Mouse (Mus musculus): ENCODE results near the gene Slc26a11.
A peak's percentile ranks its signal among the peaks of the same experiment; 100 is the strongest.

Slc26a11 gene

DNA sequence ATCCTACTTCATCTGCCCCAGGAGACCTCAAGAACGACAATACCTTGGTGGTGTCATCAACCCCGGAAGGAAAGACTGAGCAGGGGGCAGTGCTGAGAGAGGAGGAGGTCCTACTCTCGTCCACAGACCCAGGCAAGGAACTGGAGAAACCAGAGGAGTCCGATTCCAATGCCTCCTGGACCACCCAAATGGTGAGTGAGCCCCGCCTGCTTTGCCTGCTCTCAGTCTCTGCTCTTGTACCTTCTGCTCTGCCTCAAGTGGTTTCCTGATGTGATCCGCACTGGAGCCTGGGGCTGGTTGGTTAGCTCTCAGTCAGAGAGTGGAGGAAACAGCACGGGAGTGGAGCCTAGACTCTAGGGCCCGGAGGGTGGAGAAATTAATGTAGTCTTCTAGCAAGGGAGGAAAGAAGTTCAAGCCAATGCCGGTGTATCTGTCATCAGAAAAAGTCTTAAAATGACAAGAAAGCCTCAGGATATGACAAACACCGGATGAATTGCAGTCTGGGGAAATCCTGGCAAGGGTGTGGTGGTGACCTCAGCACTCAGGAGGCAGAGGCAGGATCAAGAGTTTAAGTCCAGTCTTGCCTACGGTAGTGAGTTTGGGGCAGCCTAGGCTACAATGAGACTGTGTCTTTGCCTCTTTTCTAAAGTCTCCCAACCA is 47.3 kb downstream of the Slc26a11 start:
- no peak for DNase-seq (ENCODE audit: low spot score in 2 of 2)

GRCm38 (mm10) chr11:119404627-119405026 is 49.3 kb downstream of the Slc26a11 start:
- DNase-seq (ENCODE audit: low spot score in 2 of 2), result no peak

GRCm38 (mm10) chr11:119407381-119407780 is 52.0 kb downstream of the Slc26a11 start:
- no peak for DNase-seq (ENCODE audit: low spot score in 2 of 2)

DNA sequence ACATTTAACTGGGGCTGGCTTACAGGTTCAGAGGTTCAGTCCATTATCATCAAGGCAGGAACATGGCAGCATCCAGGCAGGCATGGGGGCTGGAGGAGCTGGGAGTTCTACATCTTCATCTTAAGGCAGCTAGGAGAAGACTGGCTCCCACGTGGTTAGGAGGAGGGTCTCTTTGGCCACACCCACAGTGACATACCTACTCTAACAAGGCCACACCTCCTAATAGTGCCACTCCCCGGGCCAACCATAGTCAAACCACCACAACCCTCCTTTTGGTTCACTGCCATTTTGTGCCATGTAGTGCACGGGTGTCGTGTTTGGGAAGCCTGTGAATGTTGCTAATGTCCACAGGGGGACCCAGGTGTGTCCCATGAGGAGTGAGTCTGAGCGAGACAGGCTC is 52.6 kb downstream of the Slc26a11 start:
- no peak for DNase-seq (ENCODE audit: low spot score in 2 of 2)

DNA sequence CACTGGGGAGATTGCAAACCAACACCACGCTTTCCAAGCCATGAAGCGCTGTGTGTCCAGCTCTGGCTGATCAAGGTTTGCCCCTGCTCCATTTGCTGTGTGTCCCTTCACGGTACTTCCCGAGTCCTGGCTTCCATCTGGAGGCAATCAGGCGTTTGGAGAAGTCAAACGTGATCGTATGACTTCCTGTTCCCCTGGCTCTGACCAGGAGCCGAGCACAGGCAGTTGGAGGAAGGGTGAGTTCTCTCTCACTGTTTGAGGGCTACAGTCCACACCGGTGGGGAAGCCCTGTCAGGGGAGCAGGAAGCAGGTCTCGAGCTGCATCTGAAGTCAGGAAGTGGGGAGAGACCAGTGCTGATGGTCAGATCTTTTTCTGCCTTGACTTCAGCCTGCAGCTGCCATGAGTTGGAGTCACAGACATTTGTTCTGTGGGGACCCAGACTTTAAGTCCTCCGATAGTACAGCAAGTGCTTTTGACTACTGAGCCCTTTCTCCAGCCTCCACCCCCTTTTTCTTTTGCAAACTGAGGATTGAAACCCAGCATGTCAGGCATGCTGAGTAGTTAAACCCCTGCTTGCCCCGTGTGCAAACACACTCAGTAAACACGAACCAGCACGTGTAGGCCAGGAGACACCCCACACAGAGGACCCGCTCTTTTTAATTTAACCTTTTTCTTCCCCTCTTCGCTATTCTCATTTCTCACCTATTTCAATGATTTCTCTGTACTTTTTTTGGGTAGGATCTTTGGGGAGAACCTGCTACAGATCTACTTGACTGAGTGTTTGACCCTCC is 64.2 kb downstream of the Slc26a11 start:
- DNase-seq (ENCODE audit: low spot score in 2 of 2), result no peak

GRCm38 (mm10) chr11:119420426-119420825 is 65.1 kb downstream of the Slc26a11 start:
- DNase-seq (ENCODE audit: low spot score in 2 of 2), result no peak

GRCm38 (mm10) chr11:119427431-119427830 is 72.1 kb downstream of the Slc26a11 start:
- no peak for DNase-seq (ENCODE audit: low spot score in 2 of 2)

DNA sequence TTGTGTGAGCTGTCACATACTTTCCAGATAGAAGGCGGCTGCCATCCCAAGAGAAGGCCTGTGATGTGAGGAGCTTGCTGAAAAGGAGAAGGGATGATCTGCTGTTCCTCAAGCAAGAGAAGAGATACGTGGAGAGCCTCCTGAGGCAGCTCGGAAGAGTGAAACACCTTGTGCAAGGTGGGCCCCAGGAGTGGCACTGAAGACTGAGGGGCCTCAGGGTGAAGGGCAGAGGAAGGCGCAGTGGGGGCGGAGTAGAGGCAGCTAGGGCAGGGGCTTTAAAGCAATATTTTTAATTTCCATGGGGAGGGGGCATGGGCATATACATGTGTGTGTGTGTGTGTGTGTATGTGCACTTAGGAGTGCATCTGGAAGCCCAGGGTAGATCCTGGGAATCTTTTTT is 72.6 kb downstream of the Slc26a11 start:
- DNase-seq (ENCODE audit: low spot score in 2 of 2), result no peak

DNA sequence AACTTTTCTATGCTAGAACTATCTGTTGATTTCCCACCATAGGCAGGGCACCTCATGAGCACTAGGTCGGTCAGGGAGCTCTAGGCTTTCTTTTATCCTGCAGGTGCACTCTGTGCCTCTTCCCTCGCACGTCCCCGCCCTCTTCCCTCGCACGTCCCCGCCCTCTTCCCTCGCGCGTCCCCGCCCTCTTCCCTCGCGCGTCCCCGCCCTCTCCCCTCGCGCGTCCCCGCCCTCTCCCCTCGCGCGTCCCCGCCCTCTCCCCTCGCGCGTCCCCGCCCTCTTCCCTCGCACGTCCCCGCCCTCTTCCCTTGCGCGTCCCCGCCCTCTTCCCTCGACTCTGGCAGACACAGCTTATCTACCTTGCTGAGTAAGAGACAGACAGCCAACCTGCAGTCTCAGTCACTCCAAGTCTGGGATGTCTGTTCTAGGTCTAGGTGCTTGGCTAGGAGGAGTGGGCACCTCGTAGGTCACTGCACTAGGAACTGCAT is 73.3 kb downstream of the Slc26a11 start:
- peak; percentile 16 to 29 for DNase-seq (ENCODE audit: low spot score in 2 of 2)

All from urinary bladder, adult 18-20 months (tissue).